Mouse (Mus musculus) brain, embryonic 14.5 days (tissue): Measurements from ENCODE around the gene Bmp6.

Source experiments
- CTCF ChIP-seq: fragments of 200-500 bp; IDR thresholded peaks from 2 replicates; pipeline ENCODE4 v1.5.1; 2012; ENCODE audit warnings: inconsistent platforms, mild to moderate bottlenecking, moderate library complexity, borderline replicate concordance; ENCODE audit not compliant: insufficient read depth, insufficient read length; ENCODE audit errors: extremely low read depth
- POLR2A ChIP-seq: fragments of 200-500 bp; IDR thresholded peaks from 2 replicates; pipeline ENCODE4 v1.6.1; 2012; ENCODE audit warnings: mild to moderate bottlenecking, inconsistent platforms, borderline replicate concordance; ENCODE audit not compliant: poor library complexity, insufficient read depth, insufficient read length, severe bottlenecking; ENCODE audit errors: extremely low read depth

- TF ChIP-seq CTCF (no peak), POLR2A (no peak)
Observed at GRCm38 (mm10) chr13:38320354-38320753, 24.6 kb upstream of the Bmp6 start.
